Mouse (Mus musculus) mesoderm, embryonic 11.5 days (tissue): ENCODE measurements around the gene Dtd1.
A peak's percentile ranks its signal among the peaks of the same experiment; 100 is the strongest.
"Not testable (repeated sequence)": the region's sequence is repeated elsewhere in the genome, so short reads cannot be mapped to it uniquely, and the experiment has no call there.

Experiments used
- DNase-seq: peaks from one replicate; pipeline ENCODE4 v3.0.0-alpha.2; 2012; ENCODE audit warnings: low read depth, low spot score

Gene Dtd1

GRCm38 (mm10) chr2:144599831-144600687 is at the start of gene Dtd1:
Gene Dtd1, plus strand, starts transcription at chr2:144599897.
- peak; percentile 88 for DNase-seq

GRCm38 (mm10) chr2:144550529-144550928 is 49.2 kb upstream of the Dtd1 start, which contains the start of gene Rbbp9:
Gene Rbbp9, minus strand, starts transcription at chr2:144550869.
- DNase-seq = peak; percentile 90

GRCm38 (mm10) chr2:144553905-144554304 is 45.8 kb upstream of the Dtd1 start:
- DNase-seq = no peak

- peak; percentile 10 for DNase-seq
Observed at GRCm38 (mm10) chr2:144555286-144555819, 44.3 kb upstream of the Dtd1 start.

GRCm38 (mm10) chr2:144555820-144556552 is 43.7 kb upstream of the Dtd1 start, which contains the start of gene Sec23b:
Gene Sec23b, plus strand, starts transcription at chr2:144556229.
- DNase-seq = peak; percentile 96

GRCm38 (mm10) chr2:144588723-144589122 is 11.0 kb upstream of the Dtd1 start:
- no peak for DNase-seq

GRCm38 (mm10) chr2:144593036-144593435 is 6.7 kb upstream of the Dtd1 start:
- not testable (repeated sequence) for DNase-seq

- DNase-seq = peak; percentile 82
Observed at GRCm38 (mm10) chr2:144593951-144594651, 5.6 kb upstream of the Dtd1 start, which contains the start of gene Smim26. Gene Smim26, plus strand, starts transcription at chr2:144594054.

- no peak for DNase-seq
Observed at GRCm38 (mm10) chr2:144598006-144598405, 1.7 kb upstream of the Dtd1 start.

- no peak for DNase-seq
Observed at GRCm38 (mm10) chr2:144601576-144601975, 1.9 kb downstream of the Dtd1 start.

GRCm38 (mm10) chr2:144613956-144614355 is 14.3 kb downstream of the Dtd1 start:
- no peak for DNase-seq

GRCm38 (mm10) chr2:144617074-144617874 is 17.6 kb downstream of the Dtd1 start:
- no peak for DNase-seq

- no peak for DNase-seq
Observed at GRCm38 (mm10) chr2:144621491-144621890, 21.8 kb downstream of the Dtd1 start.

- no peak for DNase-seq
Observed at GRCm38 (mm10) chr2:144633551-144633950, 33.9 kb downstream of the Dtd1 start.

- no peak for DNase-seq
Observed at GRCm38 (mm10) chr2:144634231-144634630, 34.5 kb downstream of the Dtd1 start.

- no peak for DNase-seq
Observed at GRCm38 (mm10) chr2:144634729-144635128, 35.0 kb downstream of the Dtd1 start.

- peak; percentile 63 for DNase-seq
Observed at GRCm38 (mm10) chr2:144635644-144636320, 36.1 kb downstream of the Dtd1 start.

GRCm38 (mm10) chr2:144637204-144637603 is 37.5 kb downstream of the Dtd1 start:
- no peak for DNase-seq

GRCm38 (mm10) chr2:144637671-144638395 is 38.1 kb downstream of the Dtd1 start:
- DNase-seq = no peak
